Mouse (Mus musculus) hindbrain, embryonic 16.5 days (tissue): ENCODE results near the gene Adamts7. TPM values are rescaled to one million over a fixed set of nuclear protein-coding genes. Genes with fewer than 3 reads are reported as not detected.

Experiments used
- ATAC-seq: fragments of 200-750 bp; cut with Nextera tagmentation; 2 replicates; pipeline ENCODE4 v1.8.0; 2017; ENCODE audit warnings: moderate TSS enrichment, moderate library complexity
- H3K27ac ChIP-seq: fragments of 300-500 bp; sonication (generic); 2 replicates; pipeline ENCODE4 v1.5.1; 2014; ENCODE audit warnings: low read depth, mild to moderate bottlenecking, control low read depth, low read length, moderate library complexity
- H3K27me3 ChIP-seq: fragments of 300-500 bp; sonication (generic); replicated peaks from 2 replicates; pipeline ENCODE4 v1.6.1; 2014; ENCODE audit warnings: low read length; ENCODE audit not compliant: control insufficient read depth, insufficient read depth
- H3K36me3 ChIP-seq: fragments of 300-500 bp; sonication (generic); 2 replicates; pipeline ENCODE4 v1.6.1; 2014; ENCODE audit warnings: mild to moderate bottlenecking, low read length, moderate library complexity, mixed read lengths; ENCODE audit not compliant: control insufficient read depth, insufficient read depth
- H3K4me1 ChIP-seq: fragments of 300-500 bp; sonication (generic); 2 replicates; pipeline ENCODE4 v1.6.1; 2014; ENCODE audit warnings: low read depth, low read length; ENCODE audit not compliant: control insufficient read depth, insufficient read depth
- H3K4me2 ChIP-seq: fragments of 300-500 bp; sonication (generic); 2 replicates; pipeline ENCODE4 v1.6.1; 2014; ENCODE audit warnings: mild to moderate bottlenecking, low read length, control low read depth, moderate library complexity
- H3K4me3 ChIP-seq: fragments of 300-500 bp; sonication (generic); 2 replicates; pipeline ENCODE4 v1.5.1; 2014; ENCODE audit warnings: mild to moderate bottlenecking, low read length, control low read depth, moderate library complexity
- H3K9ac ChIP-seq: fragments of 300-500 bp; sonication (generic); 2 replicates; pipeline ENCODE4 v1.6.1; 2014; ENCODE audit warnings: low read depth, mild to moderate bottlenecking, control low read depth, low read length, moderate library complexity
- H3K9me3 ChIP-seq: fragments of 300-500 bp; sonication (generic); 2 replicates; pipeline ENCODE4 v1.6.1; 2014; ENCODE audit warnings: mild to moderate bottlenecking, low read length, moderate library complexity; ENCODE audit not compliant: control insufficient read depth
- WGBS: fragments of 180-500 bp; shearing (Covaris S2); extraction: QIAGEN DNeasy Blood & Tissue Kit; methylation state at CpG from one replicate; pipeline ENCODE4 v1.1.7; 2014; 5-methylcytosine and 5-hydroxymethylcytosine counted together
- polyA plus RNA-seq: library from polyadenylated mRNA; unstranded; fragments of >200 nt; fragmentation: Nextera tagmentation; extraction: Ambion mirVana; gene quantifications from 2 replicates; pipeline ENCODE4 v1.2.1, GENCODE M21; 2015

The Adamts7 gene
- polyA plus RNA-seq, 1 experiment from 2014 or later: 4.9 TPM

- no peak for ATAC-seq
- WGBS: 93% methylated on average over 18 of the region's 18 CpGs
- Histone ChIP-seq H3K4me1 (peaks cover 4% of the 10 kb centered on the region; the same call in 1 of the 2 replicates), H3K4me2 (no peak overlapping the region), H3K4me3 (no peak overlapping the region), H3K36me3 (peaks cover 14% of the 10 kb centered on the region), H3K27ac (no peak overlapping the region), H3K9ac (no peak overlapping the region), H3K9me3 (no peaks in the 10 kb centered on the region), H3K27me3 (no peaks in the 10 kb centered on the region)
Measured at GRCm38 (mm10) chr9:90199611-90200010, 36.7 kb downstream of the Adamts7 start.

- H3K9ac ChIP-seq: no peak overlapping the region
- H3K4me1 ChIP-seq: peaks cover 4% of the 10 kb centered on the region; the same call in 1 of the 2 replicates
- no peak overlapping the region for H3K4me3 ChIP-seq
- peaks cover 17% of the 10 kb centered on the region for H3K36me3 ChIP-seq
- H3K27me3 ChIP-seq: no peaks in the 10 kb centered on the region
- no peak overlapping the region for H3K4me2 ChIP-seq
- ATAC-seq: no peak
- WGBS: 92% methylated on average over 4 of the region's 4 CpGs
- H3K27ac ChIP-seq: no peak overlapping the region
- no peaks in the 10 kb centered on the region for H3K9me3 ChIP-seq
Measured at GRCm38 (mm10) chr9:90200501-90200900, 37.6 kb downstream of the Adamts7 start.

- Histone ChIP-seq H3K36me3 (peaks cover 17% of the 10 kb centered on the region), H3K27ac (no peak overlapping the region), H3K4me1 (peaks cover 4% of the 10 kb centered on the region; the same call in 1 of the 2 replicates), H3K4me3 (no peak overlapping the region), H3K9ac (no peak overlapping the region), H3K27me3 (no peaks in the 10 kb centered on the region), H3K4me2 (no peak overlapping the region), H3K9me3 (no peaks in the 10 kb centered on the region)
- 82% methylated on average over 7 of the region's 7 CpGs for WGBS
- no peak for ATAC-seq
Measured at GRCm38 (mm10) chr9:90201096-90201495, 38.2 kb downstream of the Adamts7 start.

- no peak overlapping the region for H3K27ac ChIP-seq
- no peak overlapping the region for H3K4me3 ChIP-seq
- no peak overlapping the region for H3K9ac ChIP-seq
- WGBS: 56% methylated on average over 4 of the region's 4 CpGs
- H3K4me1 ChIP-seq: peaks cover 4% of the 10 kb centered on the region; the same call in 1 of the 2 replicates
- H3K4me2 ChIP-seq: no peak overlapping the region
- no peaks in the 10 kb centered on the region for H3K27me3 ChIP-seq
- peaks cover 17% of the 10 kb centered on the region for H3K36me3 ChIP-seq
- no peak for ATAC-seq
- no peaks in the 10 kb centered on the region for H3K9me3 ChIP-seq
Measured at GRCm38 (mm10) chr9:90201541-90201940, 38.7 kb downstream of the Adamts7 start.

- H3K27me3 ChIP-seq: no peaks in the 10 kb centered on the region
- no peak overlapping the region for H3K4me3 ChIP-seq
- H3K4me1 ChIP-seq: peaks cover 4% of the 10 kb centered on the region; the same call in 1 of the 2 replicates
- no peak overlapping the region for H3K4me2 ChIP-seq
- no peak overlapping the region for H3K27ac ChIP-seq
- peaks cover 17% of the 10 kb centered on the region for H3K36me3 ChIP-seq
- H3K9me3 ChIP-seq: no peaks in the 10 kb centered on the region
- WGBS: 80% methylated on average over 5 of the region's 5 CpGs
- no peak overlapping the region for H3K9ac ChIP-seq
- ATAC-seq: no peak
Measured at GRCm38 (mm10) chr9:90203233-90203632, 40.4 kb downstream of the Adamts7 start.

- Histone ChIP-seq H3K4me2 (no peak overlapping the region), H3K27me3 (no peaks in the 10 kb centered on the region), H3K9me3 (no peaks in the 10 kb centered on the region), H3K9ac (no peak overlapping the region), H3K27ac (no peak overlapping the region), H3K4me3 (no peak overlapping the region), H3K4me1 (no peaks in the 10 kb centered on the region), H3K36me3 (peaks cover 20% of the 10 kb centered on the region)
- WGBS: 58% methylated on average over 8 of the region's 8 CpGs
- no peak for ATAC-seq
Measured at GRCm38 (mm10) chr9:90204396-90204915, 41.6 kb downstream of the Adamts7 start.

- Histone ChIP-seq H3K36me3 (peaks cover 20% of the 10 kb centered on the region), H3K9ac (no peak overlapping the region), H3K4me3 (no peak overlapping the region), H3K27me3 (no peaks in the 10 kb centered on the region), H3K9me3 (no peaks in the 10 kb centered on the region), H3K4me2 (no peak overlapping the region), H3K27ac (no peak overlapping the region), H3K4me1 (no peaks in the 10 kb centered on the region)
- ATAC-seq: peak; percentile 60; the same call in 1 of the 2 replicates
- WGBS: 38% methylated on average over 2 of the region's 2 CpGs
Measured at GRCm38 (mm10) chr9:90206500-90206899, 43.6 kb downstream of the Adamts7 start.

- Histone ChIP-seq H3K4me1 (no peaks in the 10 kb centered on the region), H3K36me3 (peaks cover 20% of the 10 kb centered on the region), H3K9me3 (no peaks in the 10 kb centered on the region), H3K27ac (no peak overlapping the region), H3K4me2 (no peak overlapping the region), H3K9ac (no peak overlapping the region), H3K4me3 (no peak overlapping the region), H3K27me3 (no peaks in the 10 kb centered on the region)
- 89% methylated on average over 8 of the region's 8 CpGs for WGBS
- no peak for ATAC-seq
Measured at GRCm38 (mm10) chr9:90207808-90208207, 44.9 kb downstream of the Adamts7 start.

GRCm38 (mm10) chr9:90208655-90209054 is 45.8 kb downstream of the Adamts7 start:
- H3K36me3 ChIP-seq: peaks cover 14% of the 10 kb centered on the region; the same call in 1 of the 2 replicates
- no peak for ATAC-seq
- H3K9me3 ChIP-seq: no peaks in the 10 kb centered on the region
- no peak overlapping the region for H3K27ac ChIP-seq
- H3K27me3 ChIP-seq: no peaks in the 10 kb centered on the region
- H3K4me3 ChIP-seq: no peak overlapping the region
- no peak overlapping the region for H3K4me2 ChIP-seq
- no peaks in the 10 kb centered on the region for H3K4me1 ChIP-seq
- 87% methylated on average over 6 of the region's 6 CpGs for WGBS
- H3K9ac ChIP-seq: no peak overlapping the region
